Mouse (Mus musculus) hematopoietic stem cell, adult 5-6 weeks (primary cell): ENCODE data around the gene Olfr1230. TPM values are rescaled to one million over a fixed set of nuclear protein-coding genes. Genes with fewer than 3 reads are reported as not detected.

ENCODE experiments used
- ATAC-seq, 2 experiments: fragments of 125-278 bp in 1 of 2; replicated peaks in 1 of 2; 2 replicates each; pipeline ENCODE4 v1.8.0; 2016 to 2017; ENCODE audit warnings: inconsistent platforms in 2 of 2, mild to moderate bottlenecking in 2 of 2, moderate number of reproducible peaks in 2 of 2, low read depth in 1 of 2, moderate TSS enrichment in 1 of 2; ENCODE audit not compliant: low FRiP score in 2 of 2, poor library complexity in 2 of 2, severe bottlenecking in 2 of 2, insufficient read depth in 1 of 2, low TSS enrichment in 1 of 2
- total RNA-seq: library from RNA; stranded (forward); fragments of 172-1452, 232-1000 nt; gene quantifications from 2 replicates; pipeline ENCODE4 v1.2.3, GENCODE M21; 2017

Gene Olfr1230
- total RNA-seq: not detected in 2 replicates

- ATAC-seq: no peak
Measured at GRCm38 (mm10) chr2:89297168-89297567, at the start of gene Olfr1230. Olfr1230 (minus strand) TSS chr2:89297268.

GRCm38 (mm10) chr2:89342298-89342697, 45.2 kb upstream of the Olfr1230 start, which contains the start of gene Olfr1233:
Olfr1233 (minus strand) TSS chr2:89342398.
- ATAC-seq: no peak

GRCm38 (mm10) chr2:89329575-89329974, 32.5 kb upstream of the Olfr1230 start, which contains the start of gene Olfr1232:
Olfr1232 (minus strand) TSS chr2:89329675.
- ATAC-seq: no peak

- no peak for ATAC-seq
Measured at GRCm38 (mm10) chr2:89306974-89307373, 9.9 kb upstream of the Olfr1230 start, which contains the start of gene Olfr1231. Olfr1231 (minus strand) TSS chr2:89307074.

- no peak for ATAC-seq
Measured at GRCm38 (mm10) chr2:89287914-89288313, 9.2 kb downstream of the Olfr1230 start, which contains the start of gene Olfr1229. Olfr1229 (minus strand) TSS chr2:89288014.

- ATAC-seq: no peak
Measured at GRCm38 (mm10) chr2:89253962-89254361, 43.1 kb downstream of the Olfr1230 start, which contains the start of gene Olfr1228. Olfr1228 (minus strand) TSS chr2:89254062.

Other genes starting within 250 kb of the Olfr1230 start
- not detected in 2 replicates for gene Olfr1218, start 236.1 kb downstream of the Olfr1230 start, total RNA-seq
- gene Olfr1219, start 213.8 kb downstream of the Olfr1230 start, total RNA-seq: not detected in 2 replicates
- not detected in 2 replicates for gene Olfr1220, start 190.4 kb downstream of the Olfr1230 start, total RNA-seq
- not detected in 2 replicates for gene Olfr1221, start 180.0 kb downstream of the Olfr1230 start, total RNA-seq
- not detected in 2 replicates for gene Olfr1222, start 164.2 kb downstream of the Olfr1230 start, total RNA-seq
- not detected in 2 replicates for gene Olfr1223, start 145.7 kb downstream of the Olfr1230 start, total RNA-seq
- gene Olfr1224-ps1, start 133.2 kb downstream of the Olfr1230 start, total RNA-seq: not detected in 2 replicates
- gene Olfr1225, start 122.6 kb downstream of the Olfr1230 start, total RNA-seq: not detected in 2 replicates
- gene Olfr1226, start 97.2 kb downstream of the Olfr1230 start, total RNA-seq: not detected in 2 replicates
- gene Olfr1228, start 43.2 kb downstream of the Olfr1230 start, total RNA-seq: not detected in 2 replicates
- not detected in 2 replicates for gene Olfr1229, start 9.3 kb downstream of the Olfr1230 start, total RNA-seq
- gene Olfr1231, start 9.8 kb upstream of the Olfr1230 start, total RNA-seq: not detected in 2 replicates
- not detected in 2 replicates for gene Olfr1232, start 32.4 kb upstream of the Olfr1230 start, total RNA-seq
- not detected in 2 replicates for gene Olfr1233, start 45.1 kb upstream of the Olfr1230 start, total RNA-seq
- gene Olfr1234, start 67.6 kb upstream of the Olfr1230 start, total RNA-seq: not detected in 2 replicates
- gene Olfr1238, start 112.4 kb upstream of the Olfr1230 start, total RNA-seq: not detected in 2 replicates
- not detected in 2 replicates for gene Olfr1239, start 123.1 kb upstream of the Olfr1230 start, total RNA-seq
- gene Olfr1240, start 145.7 kb upstream of the Olfr1230 start, total RNA-seq: not detected in 2 replicates
- gene Olfr1241, start 189.9 kb upstream of the Olfr1230 start, total RNA-seq: not detected in 2 replicates
- not detected in 2 replicates for gene Olfr1242, start 201.1 kb upstream of the Olfr1230 start, total RNA-seq
- not detected in 2 replicates for gene Olfr1243, start 234.2 kb upstream of the Olfr1230 start, total RNA-seq